Mouse (Mus musculus) lung, embryonic 16.5 days (tissue): Measurements from ENCODE around the gene Usp42. TPM values are rescaled to one million over a fixed set of nuclear protein-coding genes. Genes with fewer than 3 reads are reported as not detected.

Experiments used
- ATAC-seq: fragments of 200-750 bp; cut with Nextera tagmentation; 2 replicates; pipeline ENCODE4 v1.8.0; 2017; ENCODE audit warnings: low read depth, mild to moderate bottlenecking, moderate library complexity
- H3K27ac ChIP-seq: fragments of 300-500 bp; sonication (generic); 2 replicates; pipeline ENCODE4 v1.5.1; 2014; ENCODE audit warnings: mild to moderate bottlenecking, control low read depth, low read length
- H3K27me3 ChIP-seq: fragments of 300-500 bp; sonication (generic); 2 replicates; pipeline ENCODE4 v1.6.1; 2014; ENCODE audit warnings: low read depth, low read length, mixed read lengths; ENCODE audit not compliant: control insufficient read depth, insufficient read depth
- H3K36me3 ChIP-seq: fragments of 300-500 bp; sonication (generic); 2 replicates; pipeline ENCODE4 v1.6.1; 2014; ENCODE audit warnings: low read length; ENCODE audit not compliant: control insufficient read depth, insufficient read depth
- H3K4me1 ChIP-seq: fragments of 300-500 bp; sonication (generic); replicated peaks from 2 replicates; pipeline ENCODE4 v1.6.1; 2014; ENCODE audit warnings: low read length, mixed read lengths; ENCODE audit not compliant: control insufficient read depth, insufficient read depth
- H3K4me2 ChIP-seq: fragments of 300-500 bp; sonication (generic); 2 replicates; pipeline ENCODE4 v1.6.1; 2014; ENCODE audit warnings: low read depth, low read length, control low read depth
- H3K4me3 ChIP-seq: fragments of 300-500 bp; sonication (generic); 2 replicates; pipeline ENCODE4 v1.5.1; 2014; ENCODE audit warnings: mild to moderate bottlenecking, low read length, control low read depth
- H3K9ac ChIP-seq: fragments of 300-500 bp; sonication (generic); 2 replicates; pipeline ENCODE4 v1.6.1; 2014; ENCODE audit warnings: low read length, control low read depth
- H3K9me3 ChIP-seq: fragments of 300-500 bp; sonication (generic); 2 replicates; pipeline ENCODE4 v1.6.1; 2016; ENCODE audit warnings: low read length; ENCODE audit not compliant: control insufficient read depth
- WGBS: fragments of 180-500 bp; shearing (Covaris S2); extraction: QIAGEN DNeasy Blood & Tissue Kit; methylation state at CpG from one replicate; pipeline ENCODE4 v1.1.7; 2014; 5-methylcytosine and 5-hydroxymethylcytosine counted together
- polyA plus RNA-seq: library from polyadenylated mRNA; unstranded; fragments of >200 nt; fragmentation: Nextera tagmentation; extraction: Ambion mirVana; gene quantifications from 2 replicates; pipeline ENCODE4 v1.2.1, GENCODE M21; 2015

The Usp42 gene
- polyA plus RNA-seq, 1 experiment from 2014 or later, result 14.7 TPM

DNA sequence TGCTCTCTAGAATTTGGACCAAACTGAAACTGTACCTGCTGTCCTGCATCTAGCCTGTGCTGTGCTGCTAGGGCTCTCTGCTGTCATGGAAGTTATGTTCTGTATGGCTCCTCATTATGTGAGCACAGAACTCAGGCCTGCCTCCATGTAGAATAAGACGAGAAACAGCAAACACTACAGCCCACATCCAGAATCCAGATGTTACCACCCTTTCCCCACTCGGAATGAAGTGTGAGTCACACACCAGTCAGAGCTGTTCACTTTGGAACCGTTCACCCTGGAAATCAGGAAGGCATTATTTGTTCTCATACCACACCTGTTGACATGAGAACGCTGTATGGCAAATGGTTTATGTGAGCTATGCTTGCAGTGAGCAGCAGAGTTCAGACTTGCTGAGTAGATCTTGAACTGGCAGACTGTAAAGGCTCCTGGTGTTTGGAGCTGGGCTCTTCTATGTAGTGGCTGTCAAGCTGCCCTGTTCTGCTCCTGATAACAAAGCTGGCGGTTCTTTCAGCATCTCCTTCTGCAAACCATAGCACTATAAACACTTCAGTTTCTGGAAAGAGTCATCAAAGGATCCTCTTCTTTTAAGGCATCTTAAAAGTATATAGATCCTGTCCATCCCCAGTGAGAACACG, 53.3 kb downstream of the Usp42 start:
- Histone ChIP-seq H3K9me3 (no peaks in the 10 kb centered on the region), H3K4me1 (peaks cover 26% of the 10 kb centered on the region), H3K27me3 (no peaks in the 10 kb centered on the region), H3K9ac (no peak overlapping the region), H3K4me3 (no peak overlapping the region), H3K27ac (no peak overlapping the region), H3K36me3 (no peaks in the 10 kb centered on the region), H3K4me2 (no peak overlapping the region)
- peak; percentile 26; the same call in 1 of the 2 replicates for ATAC-seq
- WGBS, result 32% methylated on average over 6 of the region's 6 CpGs

DNA sequence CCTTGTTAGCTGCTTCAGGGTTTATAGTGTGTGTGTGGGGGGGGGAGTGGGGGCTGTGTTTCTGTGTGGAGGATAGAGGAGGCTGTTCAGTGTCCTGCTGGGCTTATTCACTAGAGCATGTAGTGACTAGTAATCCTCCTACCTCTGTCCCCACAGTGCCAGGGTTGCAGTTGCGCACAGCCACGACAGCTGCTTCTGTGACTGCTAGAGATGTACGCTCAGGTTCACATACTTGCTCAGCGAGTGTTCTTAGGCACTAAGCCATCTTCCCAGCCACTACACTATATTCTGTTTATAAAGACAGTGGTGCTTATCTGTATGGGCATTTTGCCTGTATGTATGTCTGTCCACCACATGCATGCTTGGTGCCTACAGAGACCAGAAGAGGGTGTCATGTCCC, 54.7 kb downstream of the Usp42 start:
- Histone ChIP-seq H3K27me3 (no peaks in the 10 kb centered on the region), H3K4me2 (no peak overlapping the region), H3K27ac (no peak overlapping the region), H3K9me3 (no peaks in the 10 kb centered on the region), H3K4me1 (peaks cover 26% of the 10 kb centered on the region), H3K4me3 (no peak overlapping the region), H3K9ac (no peak overlapping the region), H3K36me3 (no peaks in the 10 kb centered on the region)
- WGBS, result 76% methylated on average over 4 of the region's 4 CpGs
- ATAC-seq, result no peak

DNA sequence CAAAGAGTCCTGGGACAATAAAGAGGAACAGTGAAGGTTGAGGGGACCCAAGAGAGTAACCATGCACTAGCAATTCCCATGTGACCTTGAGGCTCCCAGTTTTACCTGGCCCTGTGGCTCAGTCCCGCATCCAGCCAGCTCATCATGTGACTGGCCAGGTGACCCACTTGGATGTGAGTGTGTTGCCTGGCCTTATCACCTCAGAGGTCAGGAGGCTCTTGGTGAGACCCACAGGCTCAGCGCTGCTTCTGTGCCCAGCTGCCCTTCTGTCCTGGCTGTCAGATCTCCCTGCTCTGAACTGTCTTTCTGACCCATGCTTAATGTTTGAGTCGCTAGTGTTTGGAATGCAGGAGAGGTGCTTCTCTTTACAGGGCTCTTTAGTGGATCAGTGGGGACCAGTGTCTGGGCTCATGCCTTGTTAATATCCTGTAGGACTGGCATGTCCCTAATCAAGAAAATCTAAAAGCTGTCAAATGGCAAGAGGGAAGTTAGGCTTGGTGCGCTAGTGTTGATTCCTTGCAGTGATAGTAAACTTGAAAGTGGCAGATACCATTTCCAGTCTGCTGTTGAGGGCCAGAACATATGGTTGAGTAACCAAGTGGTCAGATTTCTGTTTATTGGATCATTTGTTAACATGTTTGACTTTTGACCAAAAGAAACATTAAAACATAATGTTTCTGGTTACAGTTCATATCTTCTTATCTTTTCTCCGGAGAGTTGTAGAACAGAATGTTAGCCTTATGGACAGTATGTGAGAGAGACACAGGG, 55.7 kb downstream of the Usp42 start:
- 43% methylated on average over 5 of the region's 5 CpGs for WGBS
- H3K36me3 ChIP-seq, result no peaks in the 10 kb centered on the region
- H3K4me1 ChIP-seq, result peaks cover 26% of the 10 kb centered on the region
- no peak overlapping the region for H3K4me2 ChIP-seq
- no peak for ATAC-seq
- H3K9me3 ChIP-seq, result no peaks in the 10 kb centered on the region
- H3K9ac ChIP-seq, result 0 out of 2 replicates have a peak overlapping the region, but pooled peaks have one; percentile 0
- H3K27ac ChIP-seq, result no peak overlapping the region
- no peak overlapping the region for H3K4me3 ChIP-seq
- H3K27me3 ChIP-seq, result no peaks in the 10 kb centered on the region

DNA sequence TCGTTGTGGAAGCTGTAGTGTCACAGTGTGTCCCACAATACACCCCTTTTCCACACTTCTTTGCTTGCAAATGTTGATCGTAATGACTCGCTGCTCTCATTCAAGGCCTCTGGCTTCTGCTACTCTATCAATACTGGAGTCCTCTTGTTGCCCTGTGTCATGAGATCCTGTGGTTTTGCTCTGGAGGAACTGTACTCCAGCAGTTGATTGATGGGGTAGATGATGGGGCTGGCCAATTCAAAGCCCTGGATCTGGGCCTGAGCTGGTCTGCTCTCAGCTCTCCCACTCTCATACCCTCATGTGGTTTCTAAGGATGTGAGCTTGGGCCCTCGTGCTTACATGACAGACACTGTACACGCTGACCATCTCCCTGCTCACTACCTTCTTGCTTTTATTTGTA, 57.5 kb downstream of the Usp42 start:
- Histone ChIP-seq H3K4me3 (no peak overlapping the region), H3K27ac (no peak overlapping the region), H3K4me1 (peaks cover 36% of the 10 kb centered on the region), H3K27me3 (no peaks in the 10 kb centered on the region), H3K4me2 (no peak overlapping the region), H3K9ac (no peak overlapping the region), H3K9me3 (no peaks in the 10 kb centered on the region), H3K36me3 (no peaks in the 10 kb centered on the region)
- no peak for ATAC-seq
- 60% methylated on average over 5 of the region's 5 CpGs for WGBS

DNA sequence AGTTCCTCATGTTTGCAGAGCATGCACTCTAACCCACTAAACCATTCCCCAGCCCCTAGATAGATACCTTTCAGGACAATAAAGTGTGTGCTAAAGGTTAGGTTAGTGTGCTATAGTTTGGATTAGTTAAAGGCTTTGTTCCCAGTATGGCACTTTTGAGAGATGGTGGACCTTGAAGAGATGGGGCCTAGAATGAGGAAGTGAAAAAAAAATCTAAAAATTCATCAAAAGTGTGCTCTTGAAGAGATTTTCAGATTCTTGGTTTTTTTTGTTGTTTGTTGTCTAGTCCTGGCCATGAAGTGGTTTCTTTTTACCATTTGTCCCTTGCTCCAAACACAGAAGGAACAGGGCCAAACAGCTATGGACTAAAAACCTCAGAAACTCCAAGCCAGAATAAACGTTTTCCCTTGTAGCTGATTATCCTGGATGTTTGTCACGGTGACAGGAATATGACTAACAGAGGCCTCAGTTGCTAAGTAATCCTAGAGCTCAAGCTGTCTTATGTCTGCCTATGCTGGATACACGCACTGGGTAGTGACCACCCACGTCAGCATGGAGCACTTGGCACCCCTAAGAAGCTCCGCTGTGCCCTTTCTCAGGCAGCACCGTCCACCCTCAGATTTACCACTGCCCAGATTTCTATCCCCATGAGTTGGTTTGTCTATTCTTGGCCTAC, 61.2 kb downstream of the Usp42 start:
- peak overlapping the region; percentile 15; the same call in 1 of the 2 replicates for H3K27ac ChIP-seq

DNA sequence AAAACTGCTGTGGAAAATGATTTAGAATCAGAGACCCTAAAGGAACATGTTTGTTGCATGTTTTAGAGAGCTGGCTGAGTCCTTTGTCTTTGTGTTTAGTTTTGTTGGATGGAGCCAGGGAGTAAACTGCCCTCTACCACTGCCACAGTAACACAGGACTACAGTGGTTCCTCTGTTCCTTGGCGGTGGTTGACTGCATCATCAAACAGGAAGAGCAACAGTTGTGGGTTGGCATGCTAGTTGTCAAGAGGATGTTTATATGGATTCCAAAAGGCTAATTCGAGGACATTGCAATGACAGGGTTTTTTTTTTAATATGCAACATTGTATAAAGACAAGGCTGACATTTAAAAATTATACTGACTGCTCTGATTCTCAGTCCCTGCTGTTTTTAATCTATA, 62.2 kb downstream of the Usp42 start:
- Histone ChIP-seq H3K4me1 (peaks cover 21% of the 10 kb centered on the region), H3K9ac (no peak overlapping the region), H3K27me3 (no peaks in the 10 kb centered on the region), H3K36me3 (no peaks in the 10 kb centered on the region), H3K27ac (peak overlapping the region; percentile 78), H3K4me3 (no peak overlapping the region), H3K4me2 (no peak overlapping the region), H3K9me3 (no peaks in the 10 kb centered on the region)
- peak; percentile 69; the same call in 1 of the 2 replicates for ATAC-seq
- WGBS, result 31% methylated on average over 2 of the region's 2 CpGs

More for the DNA sequence above, 61.2 kb downstream of the Usp42 start:
- no peak overlapping the region for H3K9ac ChIP-seq
- no peaks in the 10 kb centered on the region for H3K27me3 ChIP-seq
- no peaks in the 10 kb centered on the region for H3K9me3 ChIP-seq
- peak; percentile 27; the same call in 1 of the 2 replicates for ATAC-seq
- no peak overlapping the region for H3K4me3 ChIP-seq
- no peak overlapping the region for H3K4me2 ChIP-seq
- peaks cover 17% of the 10 kb centered on the region for H3K4me1 ChIP-seq
- 67% methylated on average over 6 of the region's 6 CpGs for WGBS
- no peaks in the 10 kb centered on the region for H3K36me3 ChIP-seq

DNA sequence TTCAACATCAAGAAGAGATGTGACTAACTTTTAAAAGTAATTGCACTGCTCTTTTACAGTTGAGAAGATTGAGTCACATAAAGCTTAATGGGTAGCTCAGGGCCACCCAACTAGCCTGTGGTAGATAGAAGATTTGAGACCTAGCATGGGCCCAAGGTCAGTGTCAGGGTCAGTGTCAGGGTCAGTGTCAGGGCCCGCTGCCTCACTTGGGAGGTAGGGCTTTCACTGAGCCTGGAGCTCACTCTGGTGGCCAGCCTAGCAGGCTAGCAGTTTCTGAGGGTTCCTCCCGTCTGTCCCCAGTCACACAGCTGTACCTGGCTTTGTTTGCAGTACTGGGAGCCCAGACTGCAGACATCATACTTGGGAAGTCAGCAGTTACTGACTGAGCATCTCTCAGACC, 62.7 kb downstream of the Usp42 start:
- WGBS, result 60% methylated on average over 2 of the region's 2 CpGs
- peak overlapping the region; percentile 78 for H3K27ac ChIP-seq
- no peaks in the 10 kb centered on the region for H3K9me3 ChIP-seq
- ATAC-seq, result peak; percentile 65
- no peaks in the 10 kb centered on the region for H3K27me3 ChIP-seq
- no peak overlapping the region for H3K4me3 ChIP-seq
- no peak overlapping the region for H3K9ac ChIP-seq
- no peak overlapping the region for H3K4me2 ChIP-seq
- H3K36me3 ChIP-seq, result no peaks in the 10 kb centered on the region
- H3K4me1 ChIP-seq, result peaks cover 19% of the 10 kb centered on the region

DNA sequence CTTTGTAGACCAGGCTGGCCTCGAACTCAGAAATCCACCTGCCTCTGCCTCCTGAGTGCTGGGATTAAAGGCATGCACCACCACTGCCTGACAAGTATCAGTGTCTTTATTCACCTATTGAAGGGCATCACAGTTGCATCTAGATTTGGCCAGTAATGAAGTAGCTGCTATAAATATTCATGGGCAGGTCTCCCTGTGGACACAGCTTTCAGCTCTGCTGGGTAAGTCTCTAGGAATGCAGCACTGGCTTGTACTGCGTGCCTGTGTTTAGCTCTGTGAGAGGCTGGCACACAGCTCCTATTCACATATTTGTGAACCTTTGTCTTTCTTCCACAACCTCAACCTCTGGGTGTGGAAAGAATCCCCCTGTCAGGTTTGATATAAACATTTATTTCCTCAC, 63.2 kb downstream of the Usp42 start:
- 60% methylated on average over 2 of the region's 2 CpGs for WGBS
- Histone ChIP-seq H3K9ac (no peak overlapping the region), H3K4me2 (no peak overlapping the region), H3K9me3 (no peaks in the 10 kb centered on the region), H3K4me1 (peaks cover 21% of the 10 kb centered on the region), H3K4me3 (no peak overlapping the region), H3K36me3 (no peaks in the 10 kb centered on the region), H3K27me3 (no peaks in the 10 kb centered on the region), H3K27ac (no peak overlapping the region)
- no peak for ATAC-seq

DNA sequence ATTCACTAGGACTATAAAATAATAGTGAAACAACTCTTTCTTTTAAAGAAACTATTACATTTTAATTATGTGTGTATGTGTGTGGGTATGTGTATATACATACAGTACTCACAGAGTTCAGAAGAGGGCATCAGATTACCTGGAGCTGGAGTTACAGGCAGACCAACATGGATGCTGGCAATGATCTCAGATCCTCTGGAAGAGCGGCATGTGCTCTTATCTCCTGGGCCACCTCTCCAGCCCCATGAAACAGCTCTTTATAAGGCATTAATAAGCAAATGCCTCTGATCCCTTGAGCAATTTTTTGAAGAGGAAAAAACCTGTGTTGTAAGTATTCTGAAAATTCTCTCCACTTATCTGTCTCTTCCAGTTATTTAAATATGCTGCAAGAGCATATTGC, 66.1 kb downstream of the Usp42 start:
- no peak overlapping the region for H3K9ac ChIP-seq
- peaks cover 34% of the 10 kb centered on the region for H3K4me1 ChIP-seq
- H3K27me3 ChIP-seq, result no peaks in the 10 kb centered on the region
- no peaks in the 10 kb centered on the region for H3K9me3 ChIP-seq
- 72% methylated on average over 1 of the region's 1 CpGs for WGBS
- H3K4me2 ChIP-seq, result no peak overlapping the region
- no peak for ATAC-seq
- H3K36me3 ChIP-seq, result no peaks in the 10 kb centered on the region
- H3K27ac ChIP-seq, result no peak overlapping the region
- H3K4me3 ChIP-seq, result no peak overlapping the region
